Mouse (Mus musculus) heart, adult 18-20 months (tissue): ENCODE measurements around the gene Repin1. TPM values are rescaled to one million over a fixed set of nuclear protein-coding genes. Genes with fewer than 3 reads are reported as not detected.
"Not testable (repeated sequence)": the region's sequence is repeated elsewhere in the genome, so short reads cannot be mapped to it uniquely, and the experiment has no call there.

Source experiments
- DNase-seq, 2 experiments: peaks; one replicate each; pipeline ENCODE4 v3.0.0; 2021 to 2022; ENCODE audit warnings: mixed read lengths in 1 of 2
- total RNA-seq, 2 experiments: library from RNA; stranded (reverse); gene quantifications; 2 replicates each; pipeline ENCODE4 v1.2.3; 2021

The Repin1 gene
- total RNA-seq, 2 experiments from 2014 or later: 32.3 to 32.9 TPM

DNA sequence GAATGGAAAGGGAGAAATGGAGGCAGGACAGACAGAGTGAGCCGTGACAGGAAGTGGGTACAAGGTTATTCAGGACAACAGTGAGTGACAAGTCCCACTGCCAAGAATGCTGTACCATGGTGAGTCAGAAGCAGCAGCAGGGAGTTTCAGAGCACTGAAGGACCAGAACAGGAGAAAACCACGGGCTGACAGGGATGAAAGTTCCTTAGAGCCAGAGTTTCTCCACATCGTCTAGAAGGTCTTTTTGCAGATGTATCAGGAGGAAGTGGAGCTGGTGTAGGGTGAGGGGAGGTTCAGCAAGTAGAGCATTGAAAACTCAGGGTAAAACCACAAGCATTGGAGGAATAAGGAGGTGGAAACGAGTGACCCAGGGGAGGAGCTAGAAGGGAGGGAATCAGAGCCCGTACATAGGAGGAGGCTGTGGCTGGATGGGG, 14.5 kb upstream of the Repin1 start:
- DNase-seq: peak; percentile 68 to 76

- DNase-seq: no peak
Measured at GRCm38 (mm10) chr6:48581257-48581656, 12.4 kb upstream of the Repin1 start.

- DNase-seq: peak in 1 of 2 experiments; percentile 78
Measured at GRCm38 (mm10) chr6:48582037-48582436, 11.6 kb upstream of the Repin1 start.

DNA sequence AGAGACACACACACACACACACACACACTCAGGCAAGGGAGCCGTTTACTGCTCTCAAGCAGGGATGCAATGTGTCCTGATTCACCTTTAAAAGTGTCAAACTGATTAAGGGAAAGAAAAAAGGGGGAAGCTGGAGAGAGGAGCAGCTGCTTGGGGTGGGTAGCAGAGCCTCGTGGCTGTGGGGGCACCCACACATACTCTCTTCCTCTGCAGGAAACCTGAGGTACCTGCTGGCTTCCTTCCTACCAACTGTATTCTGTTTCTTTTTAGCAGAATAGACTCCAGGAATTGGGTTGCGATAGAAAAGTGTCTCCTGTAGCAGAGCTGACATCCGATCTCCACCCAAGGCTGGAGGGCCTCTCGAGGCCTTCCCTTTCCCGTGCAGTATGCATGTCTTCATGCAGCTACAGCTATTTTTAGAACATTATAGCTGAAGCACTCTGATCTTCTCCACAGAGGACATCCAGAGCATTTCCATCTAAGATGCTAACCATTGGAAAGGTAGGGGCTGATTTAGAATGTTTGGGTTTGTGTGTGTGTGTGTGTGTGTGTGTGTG, 4.4 kb upstream of the Repin1 start, which contains the start of gene Gm45021:
TSS of gene Gm45021 (plus strand) at position 417 of the 557 bp plus-strand sequence.
- DNase-seq: no peak

DNA sequence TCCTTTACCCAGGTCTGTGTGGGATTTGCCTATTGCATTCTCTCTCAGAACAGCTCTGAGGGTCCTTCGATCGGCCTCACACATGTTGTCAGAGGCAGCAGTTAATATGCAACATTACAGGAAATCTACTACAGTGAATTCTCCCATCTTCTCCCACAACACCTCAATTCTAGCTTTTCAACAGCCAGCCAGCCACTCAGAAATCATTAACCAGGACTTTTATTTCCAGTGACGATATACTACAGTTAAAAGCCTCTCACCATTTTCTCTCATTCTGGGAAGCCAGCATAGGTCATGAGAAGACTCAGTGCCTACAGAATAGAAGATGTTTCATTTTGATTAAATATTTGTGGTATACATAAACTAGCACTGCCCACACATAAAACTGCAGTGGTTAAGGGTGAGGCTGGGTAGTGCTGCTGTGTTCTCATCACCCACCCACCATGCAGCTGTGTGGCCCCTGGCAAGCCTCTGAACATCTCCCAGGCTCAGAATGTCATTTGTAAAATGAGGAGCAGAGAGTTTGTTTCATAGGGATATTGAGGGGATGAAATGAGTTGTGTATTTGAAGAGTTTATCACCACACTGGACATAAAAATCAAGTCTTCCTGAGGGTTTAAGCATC, 2.4 kb upstream of the Repin1 start:
- no peak for DNase-seq

DNA sequence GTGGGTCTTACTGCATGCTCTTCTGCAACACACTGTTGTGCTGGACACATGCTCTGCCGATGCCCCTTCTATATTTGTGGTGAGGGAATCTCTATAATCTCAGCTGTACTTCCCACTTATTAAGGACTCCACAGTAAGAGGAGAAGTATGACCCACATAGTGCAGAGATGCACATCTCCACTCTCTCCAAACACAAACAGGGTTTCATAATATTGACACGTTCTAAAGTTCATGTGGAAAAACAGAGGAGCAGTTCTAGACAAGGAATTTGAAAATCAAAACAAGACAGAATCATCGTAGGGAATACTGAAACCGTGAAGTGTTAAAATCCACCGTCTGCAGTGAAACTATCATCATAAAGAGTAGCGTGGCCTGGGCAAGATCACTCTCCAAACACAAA, 1.8 kb upstream of the Repin1 start:
- DNase-seq: no peak

DNA sequence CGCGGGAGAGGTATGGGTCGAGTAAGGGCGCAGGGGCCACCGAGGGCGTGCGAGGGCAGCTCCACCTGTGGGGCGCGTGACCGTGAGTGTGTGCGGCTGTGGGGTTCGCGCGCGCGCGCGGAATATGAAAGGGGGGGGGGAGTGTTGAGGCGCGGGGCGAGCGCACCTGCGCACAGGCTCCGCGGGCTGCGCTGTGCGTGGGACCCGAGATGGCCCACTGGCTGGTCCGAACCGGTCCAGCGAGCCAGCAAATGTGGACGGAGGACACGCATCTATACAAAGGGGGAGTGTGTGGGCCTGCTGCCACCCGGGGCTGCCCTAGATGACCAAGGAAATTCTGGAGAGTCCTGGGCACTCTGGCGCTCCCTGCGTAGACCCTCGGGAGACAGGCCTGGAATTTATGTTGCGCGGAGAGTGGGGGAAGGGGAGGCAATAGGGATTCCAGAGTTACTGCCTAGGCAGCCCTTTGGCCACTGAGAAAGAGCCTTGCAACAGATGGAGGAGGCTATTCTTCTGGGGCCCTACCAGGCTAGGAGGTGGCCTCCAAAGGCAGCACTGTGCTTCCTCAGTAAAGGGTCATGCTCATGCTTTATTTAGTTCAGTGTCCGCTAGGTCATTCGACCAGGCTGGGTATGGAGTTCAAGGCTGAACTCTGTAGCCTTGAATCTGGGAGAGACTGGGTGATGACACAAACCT, 508 bp downstream of the Repin1 start:
- peak; percentile 33 to 60 for DNase-seq

DNA sequence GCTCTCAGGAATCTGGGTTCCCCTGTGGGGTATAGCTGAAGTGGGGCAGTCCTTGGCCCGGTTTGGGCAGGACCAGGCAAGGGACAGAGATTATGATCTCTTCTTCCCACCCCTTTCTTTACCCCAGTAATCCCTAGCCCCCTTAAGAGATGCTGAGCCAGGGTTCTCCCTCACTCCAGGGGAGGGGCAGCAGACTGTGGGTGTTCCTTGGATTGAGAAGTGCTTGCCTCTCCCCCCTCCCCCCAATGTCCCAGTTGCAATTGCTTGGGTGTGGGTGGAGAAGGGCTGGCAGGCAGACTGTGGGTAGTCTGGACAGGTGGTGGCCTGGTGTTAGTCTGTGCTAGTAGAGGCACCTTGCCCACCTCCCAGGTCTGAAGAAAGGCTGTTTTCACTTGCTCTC, 1.6 kb downstream of the Repin1 start:
- no peak for DNase-seq

DNA sequence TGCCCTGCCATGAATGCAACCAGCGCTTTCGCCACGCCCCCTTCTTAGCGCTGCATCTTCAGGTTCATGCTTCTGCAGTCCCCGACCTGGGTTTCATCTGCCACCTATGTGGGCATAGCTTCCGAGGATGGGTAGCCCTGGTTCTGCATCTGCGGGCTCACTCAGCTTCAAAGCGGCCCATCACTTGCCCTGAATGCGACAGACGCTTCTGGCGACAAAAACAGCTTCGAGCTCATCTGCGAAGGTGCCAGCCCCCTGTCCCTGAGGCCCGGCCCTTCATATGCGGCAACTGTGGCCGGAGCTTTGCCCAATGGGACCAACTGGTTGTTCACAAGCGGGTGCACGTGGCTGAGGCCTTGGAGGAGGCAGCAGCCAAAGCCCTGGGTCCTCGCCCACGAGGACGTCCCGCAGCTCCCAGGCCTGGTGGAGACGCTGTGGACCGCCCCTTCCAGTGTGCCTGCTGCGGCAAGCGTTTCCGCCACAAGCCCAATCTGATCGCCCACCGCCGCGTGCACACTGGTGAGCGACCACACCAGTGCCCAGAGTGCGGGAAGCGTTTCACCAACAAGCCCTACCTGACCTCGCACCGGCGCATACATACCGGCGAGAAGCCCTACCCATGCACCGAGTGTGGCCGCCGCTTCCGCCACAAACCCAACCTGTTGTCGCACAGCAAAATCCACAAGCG, 3.0 kb downstream of the Repin1 start:
- DNase-seq: no peak

GRCm38 (mm10) chr6:48597233-48597625, 3.5 kb downstream of the Repin1 start:
- no peak for DNase-seq

GRCm38 (mm10) chr6:48600594-48600993, 6.9 kb downstream of the Repin1 start:
- DNase-seq: no peak

DNA sequence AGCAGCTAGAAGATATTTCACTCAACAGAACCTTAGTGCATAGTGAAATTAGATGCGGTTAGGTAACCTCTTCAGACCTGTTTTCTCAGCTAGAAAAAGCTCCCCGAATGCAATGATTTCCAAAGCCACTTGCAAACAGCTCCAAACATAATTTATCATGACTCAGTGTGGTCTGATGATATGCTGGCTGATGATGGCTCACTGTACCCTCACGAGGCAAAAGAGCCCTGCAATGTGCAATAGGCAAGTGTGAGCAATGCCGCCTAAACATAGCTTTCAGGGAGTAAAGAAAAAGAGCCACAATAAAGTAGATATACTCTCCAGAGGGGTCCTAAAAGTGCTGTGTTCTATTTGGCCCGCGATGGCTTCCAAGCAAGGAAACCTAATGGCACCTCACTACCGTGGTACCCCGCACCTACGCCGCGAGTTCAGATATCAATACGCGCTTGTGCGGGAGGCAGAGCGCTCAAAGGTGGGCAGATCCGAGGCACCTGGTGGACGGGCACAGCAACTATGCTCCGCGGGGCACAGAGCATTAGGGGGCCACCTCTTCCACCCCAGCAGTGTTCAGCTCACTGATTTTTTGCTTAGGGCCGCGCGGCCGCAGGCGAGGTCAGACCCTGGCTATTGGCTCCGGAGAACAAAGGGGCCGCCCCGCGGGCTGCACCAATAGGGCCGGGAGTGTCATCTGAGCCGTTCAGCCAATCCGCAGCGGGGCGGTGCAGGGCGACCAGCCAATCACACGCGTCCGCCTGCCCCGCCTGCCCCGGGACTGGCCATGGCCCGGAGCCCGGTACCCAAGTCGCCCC, 7.8 kb downstream of the Repin1 start, which contains the start of gene Zfp775:
TSS of gene Zfp775 (plus strand) at position 793 of the 809 bp plus-strand sequence.
- peak; percentile 97 to 98 for DNase-seq

- peak in 1 of 2 experiments; percentile 41 for DNase-seq
Measured at GRCm38 (mm10) chr6:48602080-48602741, 8.5 kb downstream of the Repin1 start.

DNA sequence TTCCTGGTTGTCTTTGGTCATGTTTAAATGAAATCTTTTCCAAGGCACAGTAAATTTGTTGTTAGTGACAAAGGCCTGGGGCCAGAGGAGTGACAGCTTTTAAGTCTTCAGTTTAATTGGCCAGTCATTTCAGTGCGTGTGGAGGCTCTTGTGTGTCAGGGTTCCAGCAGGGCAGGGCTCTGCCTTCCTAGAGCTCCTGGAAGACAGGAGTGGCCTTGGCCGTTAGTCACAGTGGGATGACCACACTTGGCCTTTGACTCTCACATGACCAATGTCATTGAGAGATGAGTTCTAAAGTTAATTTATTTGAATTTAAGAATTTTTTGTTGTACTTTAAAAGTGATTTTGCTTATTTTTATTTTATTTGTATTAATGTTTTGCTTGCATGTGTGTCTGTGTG, 14.4 kb downstream of the Repin1 start:
- DNase-seq: no peak

GRCm38 (mm10) chr6:48609512-48609911, 15.8 kb downstream of the Repin1 start:
- no peak for DNase-seq

GRCm38 (mm10) chr6:48610657-48611056, 17.0 kb downstream of the Repin1 start:
- no peak for DNase-seq

- no peak for DNase-seq
Measured at GRCm38 (mm10) chr6:48613464-48613863, 19.8 kb downstream of the Repin1 start.

GRCm38 (mm10) chr6:48614756-48615155, 21.1 kb downstream of the Repin1 start:
- DNase-seq: no peak

- no peak for DNase-seq
Measured at GRCm38 (mm10) chr6:48620031-48620430, 26.3 kb downstream of the Repin1 start.

DNA sequence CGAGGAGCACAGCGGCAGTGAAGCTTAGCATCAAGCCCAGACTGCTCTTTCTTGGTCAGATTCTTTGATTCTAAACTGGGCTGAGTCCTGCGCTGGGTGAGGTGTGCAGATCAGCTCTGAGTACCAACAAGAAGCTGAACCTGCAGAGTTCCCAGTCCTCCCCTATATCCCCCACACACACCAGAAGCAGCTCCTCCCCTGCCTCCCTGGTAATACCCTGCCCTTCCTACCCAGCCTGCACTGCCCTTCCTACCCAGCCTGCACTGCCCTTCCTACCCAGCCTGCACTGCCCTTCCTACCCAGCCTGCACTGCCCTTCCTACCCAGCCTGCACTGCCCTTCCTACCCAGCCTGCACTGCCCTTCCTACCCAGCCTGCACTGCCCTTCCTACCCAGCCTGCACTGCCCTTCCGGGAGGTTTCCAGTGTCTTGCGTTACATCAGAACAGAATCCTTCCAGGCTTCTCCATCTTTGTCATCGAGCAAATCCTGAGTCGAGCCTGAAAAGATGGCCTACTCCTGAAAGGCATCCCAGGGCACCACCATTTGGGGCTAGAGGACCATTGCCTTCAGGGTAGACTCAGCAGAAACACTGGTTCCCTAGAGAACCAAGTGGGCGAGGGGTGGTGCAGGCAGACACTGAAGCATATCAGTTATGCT, 28.6 kb downstream of the Repin1 start:
- DNase-seq: not testable (repeated sequence)

GRCm38 (mm10) chr6:48623460-48623859, 29.8 kb downstream of the Repin1 start:
- DNase-seq: no peak
